Mouse (Mus musculus): ENCODE measurements at regions not wholly inside any gene's neighbourhood (a gene's known extent, or its start where the extent isn't known, plus 50 kb on each side); places are given as distances from the start of the nearest gene placed in this dataset.

DNA sequence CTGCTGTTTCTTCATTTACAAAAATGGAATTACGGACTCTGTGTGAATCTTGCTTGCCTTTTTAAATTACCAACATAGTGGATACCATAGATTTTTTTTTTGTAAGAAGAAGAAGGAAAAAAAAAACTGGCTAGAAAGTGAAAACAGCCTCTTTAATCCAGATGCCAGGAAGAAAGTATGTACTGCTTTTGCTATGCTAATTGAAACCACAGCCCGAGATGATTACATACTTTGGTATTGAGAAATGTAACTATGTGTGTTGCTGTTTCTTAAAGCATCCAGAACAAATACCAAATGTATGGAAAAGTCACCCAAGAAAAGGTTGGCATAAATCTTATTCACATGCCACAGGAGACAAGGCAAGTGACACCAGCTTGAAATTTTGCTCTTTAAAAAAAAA is 93.2 kb upstream of the Nfe2l3 start:
- no peak for DNase-seq (ENCODE audit: low spot score)

DNA sequence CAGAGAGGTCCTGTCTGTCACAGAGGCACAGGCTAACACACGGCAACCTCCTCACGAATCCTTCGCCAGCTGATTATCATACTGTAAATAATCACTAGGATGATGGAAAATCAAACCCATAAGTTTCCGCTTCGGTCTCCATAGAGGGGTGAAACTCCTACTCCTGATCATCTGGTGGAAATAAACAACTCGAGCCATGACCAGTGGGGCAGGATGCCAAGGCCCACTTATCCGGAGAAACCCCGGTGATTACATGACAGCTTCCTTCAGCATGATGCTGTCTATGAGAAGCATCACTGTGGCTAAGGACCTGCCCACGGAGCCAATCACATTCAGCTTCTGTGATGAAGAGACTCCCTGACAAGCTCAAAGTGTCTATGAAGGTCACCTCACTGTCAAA is 84.7 kb upstream of the Nfe2l3 start:
- DNase-seq (ENCODE audit: low spot score): no peak

DNA sequence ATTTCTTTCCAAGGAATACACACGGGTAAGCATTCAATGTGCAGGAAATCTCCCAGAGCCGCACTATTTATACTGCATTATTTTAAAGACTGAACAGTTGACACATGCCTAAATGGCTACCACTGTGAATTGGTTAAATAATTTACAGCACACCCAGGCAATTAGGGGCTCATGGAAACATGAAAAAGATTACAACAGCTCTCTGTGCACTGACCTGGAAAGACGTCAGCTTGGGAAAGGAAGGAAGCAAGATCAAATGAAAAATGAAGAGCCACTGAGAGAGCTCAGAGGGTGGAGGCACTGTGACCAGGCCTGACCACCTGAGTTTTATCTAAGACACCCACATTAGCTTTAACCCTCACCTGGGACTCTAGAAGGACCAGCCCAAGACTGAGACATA is 82.7 kb upstream of the Nfe2l3 start:
- DNase-seq (ENCODE audit: low spot score): no peak

DNA sequence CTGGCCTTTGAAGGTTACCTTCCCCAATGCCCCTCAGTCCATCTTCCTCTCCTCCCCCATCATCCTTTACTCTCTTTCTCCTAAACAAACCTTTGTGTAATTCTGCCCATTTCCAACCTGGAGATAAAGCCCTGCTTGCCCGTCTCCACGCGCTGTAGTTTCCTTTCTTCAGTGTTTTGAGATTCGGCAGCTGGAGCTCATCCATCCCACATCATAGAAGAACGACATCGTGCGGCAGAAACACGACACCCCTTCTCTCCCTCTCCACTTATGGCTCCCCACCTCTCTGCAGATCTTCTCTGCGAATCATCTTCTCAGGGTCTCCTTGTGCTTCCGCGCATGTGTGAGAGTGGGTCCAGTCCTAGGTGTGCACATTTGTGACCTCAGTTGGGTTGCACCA is 77.4 kb upstream of the Nfe2l3 start:
- DNase-seq (ENCODE audit: low spot score): no peak

DNA sequence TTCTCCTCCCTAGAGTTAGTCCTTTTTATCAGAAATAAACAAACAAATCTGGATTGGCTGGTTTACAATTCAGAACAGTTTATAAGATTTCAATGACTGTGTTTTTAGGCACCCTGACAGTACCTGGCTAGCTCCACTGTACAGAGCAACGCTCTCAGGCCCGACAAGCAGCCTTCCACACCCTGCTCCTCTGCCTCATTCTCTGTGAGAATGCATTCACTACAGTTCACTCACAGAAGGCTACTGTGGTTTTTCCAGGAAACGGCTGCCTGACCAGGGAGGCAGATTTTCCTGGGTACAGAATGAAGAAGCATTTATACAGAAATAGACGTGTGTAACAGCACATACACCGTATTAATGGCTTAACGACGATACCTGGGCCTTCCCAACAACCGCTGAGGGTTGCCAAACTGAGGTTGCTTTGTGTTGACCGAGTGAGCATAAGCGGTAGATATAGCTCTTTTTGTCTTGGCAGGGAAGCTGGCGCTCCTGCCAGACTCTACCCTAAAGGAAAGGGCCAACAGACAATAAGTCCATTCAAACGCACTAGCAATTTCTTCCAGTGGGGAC is 70.8 kb upstream of the Nfe2l3 start:
- DNase-seq (ENCODE audit: low spot score): no peak

DNA sequence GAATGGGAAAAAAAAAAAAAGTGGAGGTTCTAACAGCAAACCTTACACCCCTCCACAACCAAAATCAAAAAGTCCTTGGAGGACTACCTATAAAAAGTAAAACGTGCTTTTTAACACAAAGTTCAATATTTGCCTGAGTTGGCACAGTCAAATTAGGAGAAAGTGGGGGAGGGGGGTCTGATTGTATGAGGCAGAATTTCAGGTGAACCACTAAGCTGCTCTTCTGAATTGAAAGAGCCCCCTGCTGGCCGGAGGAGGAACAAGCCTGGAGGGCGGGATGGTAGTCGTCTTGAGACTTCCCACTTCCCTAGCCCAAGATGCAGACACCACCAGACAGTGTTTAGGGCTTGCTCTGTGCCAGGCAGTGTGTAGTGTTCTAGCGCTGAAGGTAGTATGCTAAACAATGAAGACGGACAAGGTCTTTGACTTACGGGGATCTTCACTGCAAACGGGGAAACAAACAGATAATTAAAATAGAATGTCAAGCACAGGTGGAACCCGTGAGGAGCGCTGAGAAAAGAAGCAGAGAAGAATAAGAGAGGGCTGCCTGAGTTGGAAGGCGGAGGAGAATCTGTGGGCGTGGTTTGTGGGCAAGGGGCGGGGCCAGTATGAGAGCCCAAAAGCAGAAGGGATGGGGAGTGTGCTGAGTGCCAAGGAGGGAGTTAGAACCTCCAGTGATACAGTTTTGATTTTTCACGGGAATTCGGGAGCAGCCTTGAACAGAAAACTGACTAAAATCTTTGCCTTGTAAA is 69.8 kb upstream of the Nfe2l3 start:
- DNase-seq (ENCODE audit: low spot score): peak; percentile 81

DNA sequence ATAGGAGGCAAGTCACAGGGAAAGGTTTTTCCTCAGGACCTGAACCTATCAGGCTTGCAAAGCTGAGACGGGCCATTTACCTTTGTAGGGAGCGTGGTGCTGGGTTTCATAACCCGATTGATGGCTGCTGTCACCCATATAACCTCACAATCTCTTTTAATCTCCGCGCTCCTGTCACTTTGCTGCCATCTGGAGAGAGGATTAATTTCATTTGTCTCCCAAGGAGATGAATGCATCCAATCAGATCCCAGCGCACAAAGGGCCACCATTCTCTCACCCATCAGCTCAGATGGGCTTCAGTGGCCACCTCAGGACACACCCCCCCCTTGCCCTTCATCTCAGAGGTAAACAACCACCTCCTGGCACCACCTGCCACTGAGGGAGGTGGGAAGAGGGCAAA is 67.7 kb upstream of the Nfe2l3 start:
- no peak for DNase-seq (ENCODE audit: low spot score)

DNA sequence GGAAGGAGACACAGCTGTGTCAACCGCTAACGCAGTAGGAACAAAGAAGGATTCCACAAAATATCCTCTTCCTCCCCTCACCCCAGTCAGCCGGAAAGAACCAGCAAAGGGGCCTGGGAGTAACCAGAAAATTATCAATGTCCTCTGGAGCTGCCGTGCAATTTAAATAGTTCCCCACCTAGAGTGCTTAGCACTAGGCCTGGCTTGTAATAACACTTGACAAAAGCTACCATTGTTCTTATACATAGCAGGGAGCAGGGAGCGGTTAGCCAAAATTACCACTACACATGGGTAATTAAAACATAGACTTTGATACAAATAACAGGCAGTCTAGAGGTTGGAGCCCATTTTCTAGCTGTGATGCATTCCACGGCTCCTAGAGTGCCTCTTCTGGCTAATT is 62.7 kb upstream of the Nfe2l3 start:
- DNase-seq (ENCODE audit: low spot score): no peak

DNA sequence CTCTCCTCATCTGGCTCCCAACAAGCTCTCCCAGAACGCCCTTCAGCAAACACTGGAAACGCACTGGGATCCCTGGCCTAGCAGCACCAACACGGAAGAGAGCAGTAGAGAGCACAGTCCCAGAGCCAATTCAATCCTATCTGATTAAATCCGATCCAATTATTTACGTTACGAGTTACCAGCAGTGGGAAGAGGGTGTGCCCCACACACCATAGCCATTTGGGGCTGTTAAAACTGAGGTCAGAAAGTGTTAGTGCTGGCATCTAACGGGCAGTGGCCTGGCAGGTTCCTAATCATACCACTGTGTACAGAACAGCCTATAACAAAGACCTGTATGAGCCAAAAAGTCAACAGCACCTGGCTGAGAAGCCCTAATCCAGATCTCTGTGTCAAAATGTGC is 60.1 kb upstream of the Nfe2l3 start:
- DNase-seq (ENCODE audit: low spot score): no peak

DNA sequence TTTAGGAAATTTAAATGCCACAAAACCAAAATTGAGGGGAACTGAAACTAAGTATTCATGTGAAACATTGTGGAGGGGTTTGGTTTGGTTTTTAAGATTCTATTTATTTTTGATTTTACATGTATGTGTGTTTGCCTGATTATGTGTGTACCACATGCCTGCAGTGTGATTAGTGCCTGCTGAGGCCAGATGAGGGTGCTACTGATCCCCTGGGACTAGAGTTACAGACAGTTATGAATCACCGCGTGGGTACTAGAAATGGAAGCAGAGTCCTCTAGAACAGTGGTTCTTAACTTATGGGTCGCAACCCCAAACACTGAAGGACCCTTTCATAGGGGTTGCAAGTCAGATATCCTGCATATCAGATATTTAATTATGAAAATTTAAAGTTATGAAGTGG is 54.0 kb upstream of the Nfe2l3 start:
- no peak for DNase-seq (ENCODE audit: low spot score)

DNA sequence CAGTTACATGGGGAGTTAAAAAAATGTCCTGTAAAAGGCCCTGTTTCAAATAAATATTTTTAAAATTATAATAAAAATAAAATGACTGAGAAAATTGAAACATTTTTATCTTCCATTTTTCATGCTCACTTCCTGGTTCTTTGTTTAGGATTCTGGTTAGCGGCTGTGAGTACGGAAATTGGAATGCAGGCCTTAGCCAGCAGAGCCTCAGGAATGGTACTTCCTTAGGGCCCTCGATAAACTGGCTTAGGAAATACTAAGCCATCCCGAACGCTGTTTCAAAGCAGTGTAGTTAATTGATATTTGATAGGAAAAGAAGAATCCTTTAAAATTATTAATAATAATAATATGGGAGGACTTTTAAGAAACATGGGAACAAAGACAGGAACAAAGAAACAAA is 53.4 kb upstream of the Nfe2l3 start:
- no peak for DNase-seq (ENCODE audit: low spot score)

DNA sequence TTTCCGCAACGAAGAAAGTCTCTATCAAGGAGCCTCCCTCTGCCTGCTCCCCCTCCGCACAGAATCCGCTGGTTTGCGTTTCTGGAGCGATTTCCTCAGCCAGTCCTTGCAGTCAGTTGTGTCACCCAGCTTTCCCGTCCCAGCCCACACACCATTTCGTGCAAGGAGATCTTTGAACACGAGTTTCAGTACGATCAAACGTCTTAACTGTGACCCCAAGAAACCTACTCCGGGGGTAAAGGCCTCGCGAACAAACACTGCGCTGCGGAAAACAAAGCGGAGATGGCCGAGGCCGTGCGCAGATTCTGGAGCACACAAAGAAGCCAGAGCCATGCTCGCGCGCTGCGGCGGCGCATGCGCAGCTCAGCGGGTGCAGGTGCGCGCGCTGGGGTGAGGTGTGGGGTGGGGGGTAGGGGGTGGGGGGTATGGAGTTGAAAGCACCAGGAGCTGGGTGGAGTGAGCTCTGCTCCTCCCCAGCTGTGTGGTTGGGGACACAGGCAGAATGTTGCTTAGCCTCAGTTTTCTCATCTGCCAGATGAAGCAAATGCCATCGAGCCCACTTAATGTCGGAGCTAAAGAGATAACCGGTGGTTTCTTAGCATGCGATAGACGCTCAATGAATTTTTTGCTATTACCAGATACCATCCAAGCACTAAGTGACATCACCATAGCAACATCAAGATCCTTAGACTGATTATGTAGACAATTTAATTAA is 52.8 kb upstream of the Nfe2l3 start:
- peak; percentile 42 for DNase-seq (ENCODE audit: low spot score)

DNA sequence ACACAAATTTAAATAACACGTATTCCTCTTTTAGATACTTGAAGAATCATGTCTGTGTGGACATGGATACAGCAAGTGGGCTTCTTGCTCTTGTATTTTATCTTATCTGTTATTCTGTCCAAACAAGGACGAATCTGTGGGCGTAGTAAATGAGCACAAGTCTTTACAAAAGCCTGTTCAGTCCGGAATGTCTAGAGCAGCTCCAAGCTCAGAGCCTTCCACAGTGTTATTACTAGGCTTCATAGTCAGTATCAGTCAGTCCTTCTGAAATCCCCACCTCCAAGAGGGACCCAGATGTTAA is 52.2 kb upstream of the Nfe2l3 start:
- DNase-seq (ENCODE audit: low spot score): no peak

DNA sequence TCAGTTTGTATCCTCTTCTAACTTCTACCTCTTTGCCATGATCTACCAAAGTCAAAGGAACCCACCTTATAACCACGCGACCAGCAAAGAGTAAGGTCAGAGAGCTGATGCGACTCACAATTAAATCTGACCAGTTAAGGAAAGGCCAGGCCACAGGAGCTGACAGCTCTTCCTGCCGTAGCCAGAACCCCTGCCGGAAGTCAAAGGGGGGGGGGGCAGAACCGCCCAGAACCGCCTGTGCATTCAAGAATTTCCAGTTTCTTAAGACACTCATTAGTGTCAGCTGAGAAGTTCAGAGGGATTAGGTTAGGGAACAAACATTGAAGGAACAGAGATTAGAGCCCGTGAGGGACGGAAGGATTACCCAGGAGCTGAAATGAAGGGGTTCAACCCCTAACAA is 51.0 kb upstream of the Nfe2l3 start:
- no peak for DNase-seq (ENCODE audit: low spot score)
